Mouse (Mus musculus): ENCODE data around the gene Ubash3b. TPM values are rescaled to one million over a fixed set of nuclear protein-coding genes. Genes with fewer than 3 reads are reported as not detected.

Gene Ubash3b
- polyA plus RNA-seq, 1 experiment from 2014 or later, result 24.1 TPM

DNA sequence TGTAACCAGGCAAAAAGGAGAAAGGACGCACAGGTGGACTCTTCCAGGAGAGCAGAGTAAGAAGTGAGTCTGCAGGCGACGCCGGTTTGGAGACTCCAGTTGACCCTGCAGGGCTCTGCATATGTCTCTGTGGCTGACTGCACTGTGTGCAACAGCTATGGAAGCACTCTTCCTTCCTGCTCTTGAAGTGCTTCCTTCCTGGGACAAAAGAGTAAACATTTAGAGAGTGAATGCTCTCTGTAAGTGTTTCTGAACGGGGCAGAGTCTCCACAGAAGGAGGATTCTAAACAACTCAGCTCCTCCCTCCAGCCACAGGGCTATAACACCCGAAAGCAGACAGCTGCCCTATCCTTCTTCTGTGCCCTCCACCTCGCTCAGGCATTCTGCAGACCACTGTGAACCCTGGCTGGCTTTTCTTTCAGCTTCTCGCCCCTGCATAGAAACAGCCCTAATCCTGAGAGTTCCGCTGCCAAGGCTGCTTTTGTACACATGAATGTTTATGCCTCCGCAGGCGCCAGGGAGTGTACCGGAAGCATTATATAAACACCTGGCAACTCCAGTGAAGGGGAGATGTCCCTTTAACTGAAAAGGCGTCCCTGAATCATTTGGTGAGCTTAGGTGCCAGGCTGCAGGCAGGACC lies 14.2 kb downstream of the Ubash3b start:
- no peak overlapping the region for H3K4me3 ChIP-seq
- peaks cover 37% of the 10 kb centered on the region for H3K4me1 ChIP-seq
- no peaks in the 10 kb centered on the region for H3K27me3 ChIP-seq (replicated peaks)
- H3K9ac ChIP-seq, result no peak overlapping the region
- H3K9me3 ChIP-seq, result no peaks in the 10 kb centered on the region
- H3K36me3 ChIP-seq, result no peaks in the 10 kb centered on the region
- H3K4me2 ChIP-seq (replicated peaks), result peak overlapping the region; percentile 27; the same call in 1 of the 2 replicates
- 35% methylated on average over 13 of the region's 13 CpGs for WGBS
- 0 out of 2 replicates have a peak, but pooled peaks have one; percentile 48 for ATAC-seq (ENCODE audit: low FRiP score, low read depth)
- H3K27ac ChIP-seq, result no peak overlapping the region

DNA sequence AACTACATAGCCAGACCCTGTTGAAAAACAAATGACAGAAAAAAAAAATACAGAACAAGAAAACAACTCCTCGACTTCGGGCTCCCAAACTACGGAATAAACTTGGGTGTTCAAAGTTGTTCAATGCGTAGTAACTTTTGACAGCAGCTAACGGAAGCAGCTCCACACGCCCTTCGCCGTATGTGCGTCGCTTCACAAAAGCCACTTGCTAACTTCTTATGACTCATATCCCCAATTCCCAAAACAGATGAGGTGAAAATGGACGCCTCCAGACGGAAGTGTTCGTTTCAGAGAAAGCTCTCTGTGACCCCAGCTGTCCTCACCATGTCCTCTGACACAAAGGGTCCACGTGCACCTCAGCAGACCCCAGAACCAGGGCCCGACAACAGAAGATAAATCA lies 17.7 kb downstream of the Ubash3b start:
- H3K4me1 ChIP-seq, result peaks cover 18% of the 10 kb centered on the region
- WGBS, result 84% methylated on average over 15 of the region's 15 CpGs
- no peak overlapping the region for H3K4me3 ChIP-seq
- no peak overlapping the region for H3K27ac ChIP-seq
- H3K9ac ChIP-seq, result no peak overlapping the region
- H3K36me3 ChIP-seq, result no peaks in the 10 kb centered on the region
- no peaks in the 10 kb centered on the region for H3K9me3 ChIP-seq
- no peak for ATAC-seq (ENCODE audit: low FRiP score, low read depth)
- H3K4me2 ChIP-seq (replicated peaks), result no peak overlapping the region
- H3K27me3 ChIP-seq (replicated peaks), result no peaks in the 10 kb centered on the region

DNA sequence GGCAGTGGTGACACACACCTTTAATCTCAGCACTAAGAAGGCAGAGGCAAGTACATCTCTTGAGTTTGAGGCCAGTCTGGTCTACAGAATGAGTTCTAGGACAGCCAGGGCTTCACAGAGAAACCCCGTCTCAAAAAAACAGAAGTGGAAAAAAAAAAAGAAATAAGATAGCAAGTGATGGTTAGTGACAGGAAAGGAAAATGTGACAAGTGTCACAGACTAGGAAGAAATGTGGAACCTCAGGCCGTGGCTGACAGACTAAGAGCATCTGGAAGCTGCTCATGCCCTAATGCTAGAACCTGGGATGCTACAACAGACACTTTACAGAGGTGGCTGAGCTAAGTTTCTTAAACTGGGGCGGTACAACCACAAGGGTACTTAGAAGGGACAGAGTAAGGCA lies 18.4 kb downstream of the Ubash3b start:
- H3K27ac ChIP-seq, result no peak overlapping the region
- WGBS, result 94% methylated on average over 3 of the region's 3 CpGs
- no peak overlapping the region for H3K9ac ChIP-seq
- H3K4me1 ChIP-seq, result peaks cover 12% of the 10 kb centered on the region
- no peaks in the 10 kb centered on the region for H3K9me3 ChIP-seq
- H3K27me3 ChIP-seq (replicated peaks), result no peaks in the 10 kb centered on the region
- no peaks in the 10 kb centered on the region for H3K36me3 ChIP-seq
- H3K4me3 ChIP-seq, result no peak overlapping the region
- no peak overlapping the region for H3K4me2 ChIP-seq (replicated peaks)
- no peak for ATAC-seq (ENCODE audit: low FRiP score, low read depth)

DNA sequence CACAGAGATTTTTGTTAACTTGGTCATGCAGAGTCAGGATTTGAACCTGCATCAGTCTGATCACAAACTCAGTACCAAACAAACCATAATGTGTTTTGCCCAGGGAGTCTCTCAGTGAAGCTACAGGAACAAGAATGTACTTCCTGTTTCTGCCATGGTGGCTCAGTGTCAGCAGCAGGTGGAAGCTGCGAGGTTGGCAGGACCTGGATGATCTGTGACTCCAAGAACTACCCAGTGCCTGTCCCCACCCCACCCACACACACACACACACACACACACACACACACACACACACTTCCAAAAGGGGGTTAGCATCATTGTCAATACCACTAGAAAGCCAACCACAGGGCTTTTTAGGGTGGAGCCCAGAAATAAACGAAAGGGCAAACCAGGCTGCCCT lies 20.5 kb downstream of the Ubash3b start:
- Histone ChIP-seq H3K4me1 (no peaks in the 10 kb centered on the region), H3K36me3 (no peaks in the 10 kb centered on the region), H3K27me3 (replicated peaks) (no peaks in the 10 kb centered on the region), H3K9ac (no peak overlapping the region), H3K4me2 (replicated peaks) (no peak overlapping the region), H3K4me3 (no peak overlapping the region), H3K9me3 (no peaks in the 10 kb centered on the region), H3K27ac (no peak overlapping the region)
- no peak for ATAC-seq (ENCODE audit: low FRiP score, low read depth)
- WGBS, result 91% methylated on average over 2 of the region's 2 CpGs

DNA sequence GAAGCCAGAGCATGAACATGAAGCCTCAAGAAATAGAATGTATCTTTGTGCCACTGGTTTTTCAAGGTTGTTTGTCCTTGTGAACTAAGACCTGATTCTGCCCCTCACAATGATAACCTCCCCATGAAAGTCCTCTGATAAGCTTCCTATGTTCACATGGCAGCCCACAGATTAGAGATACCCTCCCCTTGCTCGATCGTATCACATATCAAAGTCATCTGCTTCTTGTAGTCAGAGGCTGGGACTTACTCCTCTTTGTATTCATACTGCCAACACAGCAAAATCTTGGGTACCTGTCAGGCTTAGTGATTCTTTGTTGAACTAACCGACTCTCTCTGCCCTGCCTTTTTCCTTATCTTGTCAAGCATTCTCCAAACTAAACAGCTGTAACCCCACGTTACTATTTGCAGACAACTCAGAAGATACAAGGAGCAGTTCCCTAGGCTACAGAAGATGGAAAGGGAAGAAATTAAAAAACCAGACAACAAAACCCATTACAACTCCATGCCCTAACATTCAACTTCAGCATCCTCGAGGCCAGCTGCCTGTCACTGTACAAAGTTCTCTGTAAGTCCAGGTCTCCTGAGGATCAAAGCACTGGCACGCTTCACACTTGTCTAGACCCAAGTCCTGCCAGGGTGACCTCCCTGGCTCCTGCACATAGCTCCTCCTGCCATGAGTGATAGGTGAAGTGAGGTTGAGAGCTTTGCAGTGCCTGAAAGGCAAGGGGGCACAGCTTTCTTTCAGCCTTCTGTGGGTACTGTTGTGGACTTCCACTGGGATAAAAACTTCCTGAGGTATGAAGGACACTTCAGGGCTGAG lies 22.3 kb downstream of the Ubash3b start:
- 88% methylated on average over 6 of the region's 6 CpGs for WGBS
- H3K9me3 ChIP-seq, result no peaks in the 10 kb centered on the region
- no peak overlapping the region for H3K4me2 ChIP-seq (replicated peaks)
- H3K36me3 ChIP-seq, result no peaks in the 10 kb centered on the region
- H3K4me1 ChIP-seq, result no peaks in the 10 kb centered on the region
- no peak overlapping the region for H3K27ac ChIP-seq
- ATAC-seq (ENCODE audit: low FRiP score, low read depth), result no peak
- no peak overlapping the region for H3K4me3 ChIP-seq
- no peak overlapping the region for H3K9ac ChIP-seq
- no peaks in the 10 kb centered on the region for H3K27me3 ChIP-seq (replicated peaks)

DNA sequence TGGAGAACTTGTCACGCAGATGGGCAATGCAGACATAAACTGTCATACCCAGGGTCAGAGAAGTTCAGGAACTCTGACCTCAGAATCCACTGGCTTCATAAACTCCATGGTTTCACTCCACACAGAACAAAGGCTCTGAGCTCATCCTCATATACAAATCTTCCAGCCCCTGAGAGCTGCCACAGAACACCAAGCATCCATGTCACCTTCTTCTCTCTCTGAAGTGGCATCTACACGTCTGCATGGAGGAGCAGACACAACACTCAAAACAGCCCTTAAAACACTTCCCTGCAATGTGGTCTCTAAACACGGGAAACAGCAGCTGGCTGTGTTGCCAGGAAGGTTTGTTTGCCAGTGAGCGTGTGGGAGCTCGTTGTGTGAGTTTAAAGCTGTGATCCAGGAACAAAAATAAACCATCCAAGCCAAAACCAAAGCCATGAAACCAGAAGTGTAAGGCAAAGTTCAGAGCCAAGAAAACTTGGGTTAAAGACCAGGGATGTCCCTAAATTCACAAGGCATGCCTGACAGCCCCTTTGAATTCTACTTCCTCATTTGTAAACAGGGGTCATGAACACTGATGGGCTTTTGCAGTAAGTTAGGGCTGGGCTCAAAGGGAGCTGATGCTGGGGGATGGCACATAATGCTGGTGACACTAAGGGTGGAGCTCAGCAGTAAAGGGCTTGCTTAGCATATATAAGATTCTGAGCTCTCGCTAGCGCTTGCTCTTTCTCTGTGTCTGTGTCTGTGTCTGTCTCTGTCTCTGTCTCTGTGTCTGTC lies 24.6 kb downstream of the Ubash3b start:
- WGBS, result 68% methylated on average over 7 of the region's 7 CpGs

DNA sequence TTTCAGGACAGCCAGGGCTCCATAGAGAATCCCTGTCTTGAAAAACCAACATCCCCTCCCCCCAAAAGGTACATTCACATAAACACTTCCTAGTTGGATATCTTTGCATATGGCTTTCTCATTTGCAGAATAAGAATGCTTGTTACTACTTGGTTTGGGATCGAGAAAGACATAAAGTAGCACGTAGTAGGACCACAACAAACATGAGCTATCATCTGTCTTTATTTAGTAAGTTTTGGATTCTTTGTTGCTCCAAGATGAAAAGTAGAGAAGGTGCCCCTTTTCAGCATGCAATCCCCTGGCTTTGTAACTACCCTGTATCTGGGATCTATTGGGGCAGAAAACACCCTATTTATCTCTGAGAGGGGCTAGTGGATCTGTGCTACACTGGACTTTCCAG lies 25.2 kb downstream of the Ubash3b start:
- H3K4me2 ChIP-seq (replicated peaks), result no peak overlapping the region

More for the DNA sequence above, 24.6 kb downstream of the Ubash3b start:
- Histone ChIP-seq H3K4me2 (replicated peaks) (no peak overlapping the region), H3K4me3 (no peak overlapping the region), H3K27me3 (replicated peaks) (no peaks in the 10 kb centered on the region), H3K4me1 (no peaks in the 10 kb centered on the region), H3K9me3 (no peaks in the 10 kb centered on the region), H3K9ac (no peak overlapping the region), H3K36me3 (no peaks in the 10 kb centered on the region), H3K27ac (no peak overlapping the region)
- no peak for ATAC-seq (ENCODE audit: low FRiP score, low read depth)

DNA sequence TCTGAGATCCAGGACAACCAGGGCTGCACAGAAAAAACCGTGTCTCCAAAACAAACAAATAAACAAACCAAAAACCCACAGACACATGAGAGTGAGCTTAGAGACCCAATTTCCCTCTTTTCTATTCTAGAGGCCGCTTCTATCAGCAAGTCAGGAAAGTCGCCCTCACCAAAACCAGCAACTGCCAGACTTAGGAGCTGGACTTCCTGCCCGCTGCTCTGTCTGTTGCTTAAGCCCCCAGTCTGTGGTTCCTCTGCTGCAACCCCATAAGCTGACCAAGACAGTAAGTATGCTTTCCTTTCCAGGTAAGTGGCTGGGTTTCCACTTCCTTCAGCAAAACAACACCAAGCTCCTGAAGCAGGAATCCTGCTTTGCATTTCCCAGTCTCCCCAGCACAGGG lies 26.6 kb downstream of the Ubash3b start:
- H3K4me2 ChIP-seq (replicated peaks), result no peak overlapping the region
- no peaks in the 10 kb centered on the region for H3K9me3 ChIP-seq
- H3K27me3 ChIP-seq (replicated peaks), result no peaks in the 10 kb centered on the region
- no peak overlapping the region for H3K9ac ChIP-seq
- 77% methylated on average over 4 of the region's 4 CpGs for WGBS
- no peaks in the 10 kb centered on the region for H3K4me1 ChIP-seq
- no peak overlapping the region for H3K27ac ChIP-seq
- ATAC-seq (ENCODE audit: low FRiP score, low read depth), result no peak
- no peak overlapping the region for H3K4me3 ChIP-seq
- H3K36me3 ChIP-seq, result no peaks in the 10 kb centered on the region

More for the DNA sequence above, 25.2 kb downstream of the Ubash3b start:
- H3K27ac ChIP-seq, result no peak overlapping the region
- no peaks in the 10 kb centered on the region for H3K9me3 ChIP-seq
- WGBS, result 91% methylated on average over 2 of the region's 2 CpGs
- no peaks in the 10 kb centered on the region for H3K36me3 ChIP-seq
- H3K27me3 ChIP-seq (replicated peaks), result no peaks in the 10 kb centered on the region
- no peak overlapping the region for H3K9ac ChIP-seq
- no peak overlapping the region for H3K4me3 ChIP-seq
- no peak for ATAC-seq (ENCODE audit: low FRiP score, low read depth)
- H3K4me1 ChIP-seq, result no peaks in the 10 kb centered on the region

DNA sequence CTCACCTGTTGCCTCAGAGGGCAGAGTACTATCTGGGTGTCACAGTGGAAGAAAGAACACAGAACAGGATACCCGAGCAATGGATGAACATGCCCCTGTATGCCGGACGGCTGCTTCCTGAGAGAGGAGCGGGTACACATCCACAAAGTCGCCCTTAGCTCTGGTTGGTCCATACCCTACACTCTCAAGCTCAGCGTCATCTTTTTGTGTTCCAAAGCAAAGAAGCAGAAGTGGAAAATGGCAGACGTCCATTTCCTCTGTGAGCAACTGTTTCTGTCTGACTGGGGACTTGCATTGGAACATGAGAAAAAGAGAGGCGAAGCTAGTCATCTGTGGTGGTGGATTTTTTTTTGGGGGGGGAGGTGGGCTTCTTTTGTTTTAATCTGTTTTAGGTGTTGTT lies 30.9 kb downstream of the Ubash3b start:
- Histone ChIP-seq H3K27me3 (replicated peaks) (no peaks in the 10 kb centered on the region), H3K27ac (no peak overlapping the region), H3K9me3 (no peaks in the 10 kb centered on the region), H3K4me3 (no peak overlapping the region), H3K4me1 (0 out of 2 replicates have a peak, but pooled peaks cover 3% of the 10 kb centered on the region), H3K4me2 (replicated peaks) (no peak overlapping the region), H3K9ac (no peak overlapping the region), H3K36me3 (no peaks in the 10 kb centered on the region)
- ATAC-seq (ENCODE audit: low FRiP score, low read depth), result no peak
- 87% methylated on average over 8 of the region's 8 CpGs for WGBS

DNA sequence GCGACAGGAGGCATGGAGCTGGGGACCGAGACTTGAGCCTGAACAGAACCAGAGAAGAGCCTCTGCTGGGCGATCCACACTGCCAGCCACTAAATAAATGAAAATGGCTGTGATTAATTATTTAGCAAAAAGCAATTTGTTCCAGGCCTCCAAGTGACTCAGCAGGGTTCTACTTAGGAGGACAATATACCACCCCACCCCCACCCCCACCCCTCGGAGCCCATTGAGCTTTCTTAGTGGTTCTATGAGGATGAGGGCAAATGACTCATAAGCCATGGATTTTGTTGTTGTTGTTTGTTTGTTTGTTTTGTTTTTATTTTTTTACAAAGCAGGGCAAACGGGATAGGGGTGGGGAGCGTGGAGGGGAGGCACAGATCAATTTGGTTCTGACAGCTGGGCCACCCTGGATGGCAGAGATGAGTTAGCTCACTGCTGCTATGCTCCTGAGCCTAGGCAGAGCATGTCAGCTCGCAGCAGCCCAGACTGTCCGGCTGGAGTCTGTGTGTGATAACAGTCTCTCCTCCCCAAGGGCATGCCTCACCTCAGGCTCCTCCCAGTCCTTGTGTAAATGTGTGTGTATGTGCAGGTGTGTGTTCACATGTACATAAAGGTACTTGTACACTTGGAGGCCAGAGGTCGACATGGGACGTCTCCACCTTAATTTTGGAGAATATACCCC lies 31.6 kb downstream of the Ubash3b start:
- H3K27me3 ChIP-seq (replicated peaks), result no peaks in the 10 kb centered on the region
- no peak overlapping the region for H3K27ac ChIP-seq
- no peak overlapping the region for H3K4me2 ChIP-seq (replicated peaks)
- no peaks in the 10 kb centered on the region for H3K9me3 ChIP-seq
- 60% methylated on average over 10 of the region's 10 CpGs for WGBS
- 0 out of 2 replicates have a peak, but pooled peaks cover 3% of the 10 kb centered on the region for H3K4me1 ChIP-seq
- no peak overlapping the region for H3K4me3 ChIP-seq
- no peaks in the 10 kb centered on the region for H3K36me3 ChIP-seq
- peak; percentile 61; the same call in 1 of the 2 replicates for ATAC-seq (ENCODE audit: low FRiP score, low read depth)
- H3K9ac ChIP-seq, result no peak overlapping the region

DNA sequence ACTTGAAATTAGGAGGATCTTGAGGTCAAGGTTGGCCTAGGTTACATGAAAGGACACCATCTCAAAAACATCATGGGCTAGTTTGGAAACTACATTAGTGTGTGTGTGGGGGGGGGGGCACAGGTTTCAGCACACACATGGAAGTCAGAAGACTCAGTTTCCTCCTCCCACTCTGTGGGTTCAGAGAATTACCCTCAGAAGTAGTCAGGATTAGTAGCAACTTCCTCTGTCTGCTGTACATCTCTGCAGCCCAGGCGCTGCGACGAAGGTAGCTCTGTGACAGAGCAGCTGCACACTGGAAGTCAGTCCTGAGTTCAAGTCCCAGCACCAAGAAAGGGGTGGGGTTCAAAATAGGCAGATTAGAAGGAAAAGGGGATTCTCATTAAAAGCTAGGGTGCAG lies 32.2 kb downstream of the Ubash3b start:
- Histone ChIP-seq H3K36me3 (no peaks in the 10 kb centered on the region), H3K27ac (no peak overlapping the region), H3K9ac (no peak overlapping the region), H3K4me1 (0 out of 2 replicates have a peak, but pooled peaks cover 3% of the 10 kb centered on the region), H3K4me3 (no peak overlapping the region), H3K27me3 (replicated peaks) (no peaks in the 10 kb centered on the region), H3K9me3 (no peaks in the 10 kb centered on the region), H3K4me2 (replicated peaks) (no peak overlapping the region)
- WGBS, result 91% methylated on average over 3 of the region's 3 CpGs
- ATAC-seq (ENCODE audit: low FRiP score, low read depth), result no peak

DNA sequence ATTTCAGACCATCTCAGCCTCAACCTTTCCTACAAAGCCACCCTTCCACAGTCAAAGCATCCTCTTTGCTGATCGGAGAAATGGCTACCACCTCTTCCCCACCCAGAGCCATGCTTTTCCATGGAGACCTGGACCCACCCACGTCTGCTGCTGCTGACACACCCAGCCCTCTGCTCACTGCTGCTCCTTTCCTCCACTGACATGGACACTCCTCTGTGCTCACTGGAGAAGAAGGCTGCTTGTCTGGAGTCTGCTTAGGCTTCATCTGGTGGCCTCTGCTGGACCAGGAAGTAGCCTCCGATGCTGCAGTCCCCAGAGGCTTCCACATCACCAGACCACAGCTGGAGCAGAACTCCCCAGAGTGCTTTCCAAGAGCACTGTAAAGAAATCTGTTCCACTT lies 34.8 kb downstream of the Ubash3b start:
- Histone ChIP-seq H3K27ac (no peak overlapping the region), H3K9me3 (no peaks in the 10 kb centered on the region), H3K4me3 (no peak overlapping the region), H3K27me3 (replicated peaks) (no peaks in the 10 kb centered on the region), H3K4me2 (replicated peaks) (no peak overlapping the region), H3K4me1 (0 out of 2 replicates have a peak, but pooled peaks cover 3% of the 10 kb centered on the region), H3K9ac (no peak overlapping the region), H3K36me3 (no peaks in the 10 kb centered on the region)
- ATAC-seq (ENCODE audit: low FRiP score, low read depth), result no peak
- 75% methylated on average over 3 of the region's 3 CpGs for WGBS

Data from neural tube, embryonic 12.5 days (tissue).